Comparison of ENCODE assay signal across 9 mouse cellular contexts in genomic region chr7:16465160-16465559, GRCm38 (mm10). TPM values are rescaled to one million over a fixed set of nuclear protein-coding genes. Genes with fewer than 3 reads are reported as not detected.
DNase-seq lines count a peak whose midpoint lies in the region; ATAC-seq lines count a peak whose summit lies in the region.
"Had no signal": no experiment of that assay in that cellular context is flagged by ENCODE, and none has a peak within 500 bp of the region (broad histone marks: within the 10 kb centered on the region; RNA-seq: fewer than 3 reads in every experiment).

No protein-coding gene starts in this region.

- DNase-seq in adrenal gland, postnatal 10 days: peak; percentile 85
- DNase-seq in embryo, embryonic 11.5 days (ENCODE audit: low read depth, low spot score): peak; percentile 55
- DNase-seq in heart, postnatal 10 days: peak; percentile 74 to 83
- peak; percentile 62 for DNase-seq in large intestine, adult 2 months (ENCODE audit: low read depth, low spot score)
- DNase-seq in retina, postnatal 1 day: peak; percentile 78
- peak; percentile 57 for DNase-seq in urinary bladder, adult 2 months (ENCODE audit: low spot score)

- no peaks in the 10 kb centered on the region for H3K36me3 ChIP-seq in lung, embryonic 16.5 days (ENCODE audit: control insufficient read depth, insufficient read depth, low read length)

- no peaks in the 10 kb centered on the region for H3K4me1 ChIP-seq in lung, embryonic 16.5 days (replicated peaks; ENCODE audit: control insufficient read depth, insufficient read depth, low read length)

- no peak overlapping the region for H3K4me3 ChIP-seq in lung, embryonic 16.5 days (ENCODE audit: low read length)

- H3K27me3 ChIP-seq in lung, embryonic 16.5 days (ENCODE audit: control insufficient read depth, insufficient read depth, low read depth, low read length): peaks cover 3% of the 10 kb centered on the region; the same call in 1 of the 2 replicates

- intact Hi-C loops in heart, postnatal 10 days (cut with DNase I): loop anchor here (1.0 to 2.0 kb wide), 3 partner anchors 26 to 154 kb away; no protein-coding TSS in a partner anchor

- peak; percentile 46 for ATAC-seq in CD4-positive, CD25-positive, alpha-beta regulatory T cell, adult 4 months
- ATAC-seq in lung, embryonic 16.5 days (ENCODE audit: low read depth): peak; percentile 53; the same call in 1 of the 2 replicates

- H3K4me2 ChIP-seq in lung, embryonic 16.5 days (ENCODE audit: low read depth, low read length): no peak overlapping the region

- H3K9me3 ChIP-seq in lung, embryonic 16.5 days (ENCODE audit: control insufficient read depth, low read length): no peaks in the 10 kb centered on the region

- H3K27ac ChIP-seq in lung, embryonic 16.5 days (ENCODE audit: low read length): no peak overlapping the region

- 2% methylated on average over 8 of the region's 8 CpGs for WGBS in large intestine, adult 2 months
- 7% methylated on average over 8 of the region's 8 CpGs for WGBS in lung, embryonic 16.5 days

- no peak overlapping the region for H3K9ac ChIP-seq in lung, embryonic 16.5 days (ENCODE audit: low read length)

RNA-seq across cellular contexts. Expression of gene Npas1, which starts 12.4 kb away (rescaled TPM):
- not detected for polyA plus RNA-seq in CD4-positive, CD25-positive, alpha-beta regulatory T cell, adult 4 months (2017; shearing (Covaris generic))
- total RNA-seq in adrenal gland, postnatal 10 days (2021): not detected
- total RNA-seq in heart, postnatal 10 days (2021): not detected
- 0.09 TPM in 1 of 2 replicates, not detected in the other for polyA plus RNA-seq in large intestine, adult 2 months (2012; rRNA removed)
- polyA plus RNA-seq in lung, embryonic 16.5 days (2015; fragmentation: Nextera tagmentation; extraction: Ambion mirVana): 0.38 and 0.39 TPM in 2 replicates
- 0.10 TPM in 1 of 2 replicates, not detected in the other for polyA plus RNA-seq in urinary bladder, adult 2 months (2012; rRNA removed)
- polyA plus RNA-seq: gonadal fat pad, adult 2 months had no signal

RNA-seq across cellular contexts. Expression of gene Tmem160, which starts 12.6 kb away (rescaled TPM):
- polyA plus RNA-seq in CD4-positive, CD25-positive, alpha-beta regulatory T cell, adult 4 months (2017; shearing (Covaris generic)): 1 to 10 TPM; 2.5 to 4.9 TPM
- 10 to 100 TPM; 43.9 to 46.8 TPM for total RNA-seq in adrenal gland, postnatal 10 days (2021)
- 10 to 100 TPM; 78.0 to 87.1 TPM for total RNA-seq in heart, postnatal 10 days (2021)
- polyA plus RNA-seq in large intestine, adult 2 months (2012; rRNA removed): 80.4 and 82.3 TPM in 2 replicates
- polyA plus RNA-seq in lung, embryonic 16.5 days (2015; fragmentation: Nextera tagmentation; extraction: Ambion mirVana): 34.8 and 39.1 TPM in 2 replicates
- 59.4 and 67.6 TPM in 2 replicates for polyA plus RNA-seq in urinary bladder, adult 2 months (2012; rRNA removed)
